Mouse (Mus musculus) midbrain, embryonic 16.5 days (tissue): ENCODE results near the gene Aph1b. TPM values are rescaled to one million over a fixed set of nuclear protein-coding genes. Genes with fewer than 3 reads are reported as not detected.
"Not testable (repeated sequence)": the region's sequence is repeated elsewhere in the genome, so short reads cannot be mapped to it uniquely, and the experiment has no call there.

Experiments
- ATAC-seq: fragments of 200-750 bp; cut with Nextera tagmentation; 2 replicates; pipeline ENCODE4 v1.8.0; 2017; ENCODE audit warnings: moderate TSS enrichment
- H3K27ac ChIP-seq: fragments of 300-500 bp; sonication (generic); 2 replicates; pipeline ENCODE4 v1.5.1; 2014; ENCODE audit warnings: mild to moderate bottlenecking, low read length, mixed read lengths
- H3K27me3 ChIP-seq: fragments of 300-500 bp; sonication (generic); 2 replicates; pipeline ENCODE4 v1.6.1; 2014; ENCODE audit warnings: low read depth, low read length, mixed read lengths; ENCODE audit not compliant: control insufficient read depth, insufficient read depth
- H3K36me3 ChIP-seq: fragments of 300-500 bp; sonication (generic); 2 replicates; pipeline ENCODE4 v1.6.1; 2014; ENCODE audit warnings: mild to moderate bottlenecking, low read length, moderate library complexity, mixed read lengths; ENCODE audit not compliant: control insufficient read depth, insufficient read depth
- H3K4me1 ChIP-seq: fragments of 300-500 bp; sonication (generic); 2 replicates; pipeline ENCODE4 v1.6.1; 2014; ENCODE audit warnings: mild to moderate bottlenecking, low read length, mixed read lengths; ENCODE audit not compliant: control insufficient read depth, insufficient read depth
- H3K4me2 ChIP-seq: fragments of 300-500 bp; sonication (generic); 2 replicates; pipeline ENCODE4 v1.6.1; 2014; ENCODE audit warnings: mild to moderate bottlenecking, low read length, mixed read lengths
- H3K4me3 ChIP-seq: fragments of 300-500 bp; sonication (generic); 2 replicates; pipeline ENCODE4 v1.5.1; 2014; ENCODE audit warnings: low read depth, mild to moderate bottlenecking, low read length, moderate library complexity, mixed read lengths
- H3K9ac ChIP-seq: fragments of 300-500 bp; sonication (generic); 2 replicates; pipeline ENCODE4 v1.6.1; 2014; ENCODE audit warnings: low read depth, low read length, mixed read lengths
- H3K9me3 ChIP-seq: fragments of 300-500 bp; sonication (generic); replicated peaks from 2 replicates; pipeline ENCODE4 v1.6.1; 2014; ENCODE audit warnings: mild to moderate bottlenecking, low read length, mixed read lengths; ENCODE audit not compliant: control insufficient read depth, poor library complexity, severe bottlenecking
- WGBS: fragments of 180-500 bp; shearing (Covaris S2); extraction: QIAGEN DNeasy Blood & Tissue Kit; methylation state at CpG from one replicate; pipeline ENCODE4 v1.1.7; 2014; 5-methylcytosine and 5-hydroxymethylcytosine counted together
- polyA plus RNA-seq: library from polyadenylated mRNA; unstranded; fragments of >200 nt; fragmentation: Nextera tagmentation; extraction: Ambion mirVana; gene quantifications from 2 replicates; pipeline ENCODE4 v1.2.1, GENCODE M21; 2015

Gene Aph1b
- polyA plus RNA-seq = 21.5 and 23.8 TPM in 2 replicates

DNA sequence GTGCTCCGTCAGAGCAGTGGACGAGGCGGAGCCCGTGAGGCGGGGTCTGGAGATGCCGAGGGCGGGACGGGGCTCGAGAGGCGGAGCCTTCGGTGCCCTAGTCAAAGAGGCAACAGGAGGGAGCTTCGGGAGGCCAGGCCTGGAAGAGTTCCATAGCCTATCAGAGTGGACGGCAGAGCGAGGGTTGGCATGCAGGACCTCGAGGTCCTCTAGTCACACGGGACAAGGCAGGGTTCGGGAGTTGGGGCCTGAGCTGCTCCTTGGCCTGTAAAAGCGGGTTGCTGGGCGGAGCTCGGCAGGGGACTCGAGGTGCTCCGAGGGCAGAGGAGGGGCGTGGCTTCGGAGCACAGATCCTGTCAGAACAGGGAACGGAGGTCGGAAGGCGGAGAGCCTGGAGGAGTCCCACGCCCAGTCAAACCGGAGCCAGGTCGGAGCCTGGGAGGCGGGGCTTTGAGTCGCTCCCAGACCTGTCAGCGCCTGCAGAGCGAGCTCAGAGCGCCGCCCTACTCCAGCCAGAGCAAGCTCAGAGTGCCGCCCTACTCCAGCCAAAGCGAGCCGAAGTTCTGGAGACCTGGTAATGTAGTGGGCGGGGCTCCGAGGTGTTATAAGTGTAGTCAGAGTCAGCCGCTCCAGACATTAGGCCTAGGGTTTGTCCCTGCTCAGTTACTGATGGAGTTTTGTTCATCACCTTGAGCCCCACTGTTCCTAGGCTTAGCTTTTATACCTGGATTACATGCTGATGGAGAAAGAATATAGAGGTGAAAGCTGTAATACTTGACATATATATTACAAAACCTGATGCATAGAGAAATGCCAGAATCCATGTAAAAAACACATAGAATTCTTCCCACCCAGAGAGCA is at the start of gene Aph1b:
TSS of gene Aph1b (minus strand) at position 27 of the 861 bp plus-strand sequence.
- no peaks in the 10 kb centered on the region for H3K27me3 ChIP-seq
- peak; percentile 98 for ATAC-seq
- peak within 1 kb of the TSS; percentile 89 for H3K27ac ChIP-seq
- H3K4me1 ChIP-seq = peaks cover 11% of the 10 kb centered on the region
- H3K9ac ChIP-seq = peak within 1 kb of the TSS; percentile 90
- H3K4me2 ChIP-seq = peak within 1 kb of the TSS; percentile 75
- no peaks in the 10 kb centered on the region for H3K9me3 ChIP-seq
- WGBS = under 1% methylated on average over 42 of the region's 42 CpGs
- H3K36me3 ChIP-seq = no peaks in the 10 kb centered on the region
- H3K4me3 ChIP-seq = peak within 1 kb of the TSS; percentile 83

- Histone ChIP-seq H3K36me3 (no peaks in the 10 kb centered on the region), H3K4me2 (peak overlapping the region; percentile 98), H3K9ac (peak overlapping the region; percentile 63), H3K9me3 (no peaks in the 10 kb centered on the region), H3K4me3 (peak overlapping the region; percentile 62), H3K4me1 (peaks cover 4% of the 10 kb centered on the region; the same call in 1 of the 2 replicates), H3K27me3 (no peaks in the 10 kb centered on the region), H3K27ac (no peak overlapping the region)
- peak; percentile 91 for ATAC-seq
- WGBS = under 1% methylated on average over 24 of the region's 24 CpGs
These were observed 39.8 kb upstream of the Aph1b start for GRCm38 (mm10) chr9:66835097-66835480.

DNA sequence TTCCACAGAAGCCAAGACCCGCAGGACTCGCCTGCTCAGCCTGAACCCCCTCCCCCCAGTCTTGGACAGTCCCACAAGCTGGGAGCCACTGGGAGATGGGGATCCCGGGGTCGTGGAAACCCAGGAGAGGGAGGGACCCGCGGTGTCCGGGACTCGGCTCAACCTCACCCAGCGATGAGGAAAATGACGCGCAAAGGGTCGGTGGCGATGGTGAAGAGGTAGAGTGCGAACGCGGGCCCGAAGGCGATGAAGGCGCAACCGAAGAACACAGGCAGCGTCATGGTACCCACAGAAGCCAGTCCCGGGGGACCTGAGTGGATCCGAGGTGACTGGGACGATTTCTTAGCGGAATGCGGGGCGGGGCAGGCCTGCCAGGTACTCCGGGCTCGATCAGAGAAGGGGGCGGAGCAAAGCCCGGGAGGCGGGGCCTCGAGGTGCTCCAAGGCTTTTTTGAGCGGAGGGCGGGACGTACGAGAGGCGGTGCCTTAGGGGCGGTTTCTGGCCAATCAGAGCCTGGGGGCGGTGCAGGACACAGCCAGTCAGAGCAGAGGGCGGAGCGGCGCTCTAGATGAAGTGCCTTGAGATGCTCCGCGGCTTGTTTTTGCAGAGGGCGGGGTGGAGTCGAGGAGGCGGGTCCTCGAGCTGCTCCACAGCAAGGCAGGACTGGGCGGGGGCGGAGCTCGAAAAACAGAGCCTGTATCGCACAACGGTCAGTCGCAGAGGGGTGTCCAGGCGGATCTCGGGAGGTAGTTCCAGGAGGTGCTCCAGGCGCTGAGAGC is 39.2 kb upstream of the Aph1b start, which contains the start of gene Aph1c:
TSS of gene Aph1c (minus strand) at position 409 of the 779 bp plus-strand sequence.
- no peak within 1 kb of the TSS for H3K27ac ChIP-seq
- under 1% methylated on average over 56 of the region's 58 CpGs for WGBS
- ATAC-seq = peak; percentile 99

GRCm38 (mm10) chr9:66833851-66834250 is 38.6 kb upstream of the Aph1b start:
- no peaks in the 10 kb centered on the region for H3K27me3 ChIP-seq
- no peak for ATAC-seq
- peak overlapping the region; percentile 98 for H3K4me2 ChIP-seq
- peak overlapping the region; percentile 52 for H3K9ac ChIP-seq
- H3K4me1 ChIP-seq = peaks cover 4% of the 10 kb centered on the region; the same call in 1 of the 2 replicates
- H3K36me3 ChIP-seq = no peaks in the 10 kb centered on the region
- H3K27ac ChIP-seq = no peak overlapping the region
- H3K4me3 ChIP-seq = peak overlapping the region; percentile 62
- no peaks in the 10 kb centered on the region for H3K9me3 ChIP-seq
- 22% methylated on average over 7 of the region's 7 CpGs for WGBS

More for the DNA sequence above, 39.2 kb upstream of the Aph1b start, which contains the start of gene Aph1c:
- peak within 1 kb of the TSS; percentile 98 for H3K4me2 ChIP-seq
- H3K9me3 ChIP-seq = no peaks in the 10 kb centered on the region
- peak within 1 kb of the TSS; percentile 62 for H3K4me3 ChIP-seq
- H3K27me3 ChIP-seq = no peaks in the 10 kb centered on the region
- H3K4me1 ChIP-seq = peaks cover 4% of the 10 kb centered on the region; the same call in 1 of the 2 replicates
- no peaks in the 10 kb centered on the region for H3K36me3 ChIP-seq
- peak within 1 kb of the TSS; percentile 63 for H3K9ac ChIP-seq

DNA sequence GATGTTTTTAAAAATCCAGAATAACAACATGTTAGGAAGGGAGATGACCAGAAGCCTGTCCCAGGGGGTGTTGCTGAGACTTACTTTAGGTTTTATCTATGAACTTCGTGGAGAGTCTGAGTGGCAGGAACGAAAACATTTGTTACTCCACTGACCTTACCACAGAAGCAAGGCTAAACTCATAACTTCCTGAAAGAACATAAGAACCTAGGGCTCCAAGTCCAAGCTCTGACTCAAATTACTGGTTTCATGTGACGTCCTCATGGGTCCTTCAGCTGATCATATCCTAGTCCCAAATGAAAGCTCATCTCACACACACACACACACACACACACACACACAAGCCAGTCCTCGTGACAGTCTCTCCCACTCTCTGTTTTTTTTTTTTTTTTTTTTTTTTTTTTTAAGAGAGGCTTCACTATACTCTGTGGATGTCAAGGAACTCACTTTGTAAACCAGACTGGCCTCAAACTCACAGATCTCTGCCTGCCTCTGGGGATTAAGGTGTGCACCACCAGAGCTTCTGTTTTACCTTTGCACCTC is 37.1 kb upstream of the Aph1b start:
- WGBS = 72% methylated on average over 4 of the region's 4 CpGs
- H3K27me3 ChIP-seq = no peaks in the 10 kb centered on the region
- H3K9ac ChIP-seq = no peak overlapping the region
- no peaks in the 10 kb centered on the region for H3K36me3 ChIP-seq
- no peak overlapping the region for H3K4me2 ChIP-seq
- ATAC-seq = no peak
- no peak overlapping the region for H3K4me3 ChIP-seq
- peaks cover 4% of the 10 kb centered on the region; the same call in 1 of the 2 replicates for H3K4me1 ChIP-seq
- H3K9me3 ChIP-seq = no peaks in the 10 kb centered on the region
- H3K27ac ChIP-seq = no peak overlapping the region

- H3K4me2 ChIP-seq = no peak overlapping the region
- no peak overlapping the region for H3K4me3 ChIP-seq
- H3K36me3 ChIP-seq = no peaks in the 10 kb centered on the region
- ATAC-seq = no peak
- H3K27ac ChIP-seq = no peak overlapping the region
- no peaks in the 10 kb centered on the region for H3K27me3 ChIP-seq
- no peak overlapping the region for H3K9ac ChIP-seq
- no peaks in the 10 kb centered on the region for H3K4me1 ChIP-seq
- no peaks in the 10 kb centered on the region for H3K9me3 ChIP-seq
- WGBS = 36% methylated on average over 1 of the region's 1 CpGs
These were observed 30.7 kb upstream of the Aph1b start for GRCm38 (mm10) chr9:66825990-66826389.

GRCm38 (mm10) chr9:66822255-66822654 is 27.0 kb upstream of the Aph1b start:
- not testable (repeated sequence) for ATAC-seq, H3K4me1 ChIP-seq, H3K4me3 ChIP-seq, H3K9ac ChIP-seq, H3K27me3 ChIP-seq, H3K4me2 ChIP-seq, H3K27ac ChIP-seq, H3K36me3 ChIP-seq, H3K9me3 ChIP-seq
- no CpG with 5 or more reads among the region's 5 CpGs for WGBS

- no peak overlapping the region for H3K9ac ChIP-seq
- no peak for ATAC-seq
- no peak overlapping the region for H3K27ac ChIP-seq
- no peak overlapping the region for H3K4me3 ChIP-seq
- 84% methylated on average over 5 of the region's 5 CpGs for WGBS
- H3K36me3 ChIP-seq = no peaks in the 10 kb centered on the region
- H3K27me3 ChIP-seq = no peaks in the 10 kb centered on the region
- H3K4me2 ChIP-seq = no peak overlapping the region
- H3K4me1 ChIP-seq = no peaks in the 10 kb centered on the region
- no peaks in the 10 kb centered on the region for H3K9me3 ChIP-seq
These were observed 25.7 kb upstream of the Aph1b start for GRCm38 (mm10) chr9:66820996-66821395.
